Mouse (Mus musculus) testis, adult 2 months (tissue): ENCODE data around the gene BC025920. TPM values are rescaled to one million over a fixed set of nuclear protein-coding genes. Genes with fewer than 3 reads are reported as not detected.

Source experiments
- H3K27ac ChIP-seq: fragments of 200-500 bp; 2 replicates; pipeline ENCODE4 v1.5.1; 2012; ENCODE audit warnings: low read depth, low read length; ENCODE audit not compliant: control insufficient read depth, insufficient read depth
- H3K27me3 ChIP-seq: fragments of 200-500 bp; 2 replicates; pipeline ENCODE4 v1.6.1; 2012; ENCODE audit warnings: mild to moderate bottlenecking, low read length, moderate library complexity; ENCODE audit not compliant: control insufficient read depth, insufficient read depth
- H3K36me3 ChIP-seq: fragments of 200-500 bp; 2 replicates; pipeline ENCODE4 v1.6.1; 2012; ENCODE audit warnings: mild to moderate bottlenecking, low read length; ENCODE audit not compliant: control insufficient read depth, insufficient read depth
- H3K4me1 ChIP-seq: fragments of 200-500 bp; 2 replicates; pipeline ENCODE4 v1.6.1; 2012; ENCODE audit warnings: low read length; ENCODE audit not compliant: control insufficient read depth, insufficient read depth
- H3K4me3 ChIP-seq: fragments of 200-500 bp; 2 replicates; pipeline ENCODE4 v1.5.1; 2012; ENCODE audit warnings: low read depth, mild to moderate bottlenecking, low read length, moderate library complexity, mixed read lengths; ENCODE audit not compliant: control insufficient read depth
- CTCF ChIP-seq: fragments of 200-500 bp; IDR thresholded peaks from 2 replicates; pipeline ENCODE4 v1.5.1; 2012; ENCODE audit warnings: low read depth, mild to moderate bottlenecking, inconsistent platforms, low read length, moderate library complexity; ENCODE audit not compliant: control insufficient read depth, insufficient read depth, insufficient replicate concordance
- POLR2A ChIP-seq: fragments of 200-500 bp; IDR thresholded peaks from 2 replicates; pipeline ENCODE4 v1.6.1; 2012; ENCODE audit warnings: low read depth, mild to moderate bottlenecking, inconsistent platforms, low read length, moderate library complexity; ENCODE audit not compliant: control insufficient read depth
- polyA plus RNA-seq: library from polyadenylated mRNA; depleted of rRNA; stranded (reverse); fragments of >200 nt; gene quantifications from 2 replicates; pipeline ENCODE4 v1.2.3, GENCODE M21; 2012

Gene BC025920
- polyA plus RNA-seq, 1 experiment = 0.68 TPM

GRCm38 (mm10) chr10:81591846-81592245 is 14.2 kb upstream of the BC025920 start:
- Histone ChIP-seq H3K36me3 (no peaks in the 10 kb centered on the region), H3K4me1 (peaks cover 6% of the 10 kb centered on the region), H3K27me3 (no peaks in the 10 kb centered on the region), H3K27ac (no peak overlapping the region), H3K4me3 (no peak overlapping the region)
- TF ChIP-seq CTCF (no peak), POLR2A (no peak)

GRCm38 (mm10) chr10:81592631-81593030 is 13.4 kb upstream of the BC025920 start:
- Histone ChIP-seq H3K36me3 (no peaks in the 10 kb centered on the region), H3K4me1 (peaks cover 6% of the 10 kb centered on the region), H3K4me3 (no peak overlapping the region), H3K27me3 (no peaks in the 10 kb centered on the region), H3K27ac (no peak overlapping the region)
- TF ChIP-seq POLR2A (no peak), CTCF (no peak)

GRCm38 (mm10) chr10:81593223-81593622 is 12.8 kb upstream of the BC025920 start:
- no peak overlapping the region for H3K27ac ChIP-seq
- H3K36me3 ChIP-seq = no peaks in the 10 kb centered on the region
- no peaks in the 10 kb centered on the region for H3K27me3 ChIP-seq
- peaks cover 6% of the 10 kb centered on the region for H3K4me1 ChIP-seq
- TF ChIP-seq CTCF (no peak), POLR2A (no peak)
- H3K4me3 ChIP-seq = no peak overlapping the region

- no peak overlapping the region for H3K27ac ChIP-seq
- peaks cover 6% of the 10 kb centered on the region for H3K4me1 ChIP-seq
- no peaks in the 10 kb centered on the region for H3K27me3 ChIP-seq
- H3K4me3 ChIP-seq = no peak overlapping the region
- no peak for TF ChIP-seq CTCF
- no peak for TF ChIP-seq POLR2A
- H3K36me3 ChIP-seq = no peaks in the 10 kb centered on the region
Measured at GRCm38 (mm10) chr10:81593935-81594334, 12.1 kb upstream of the BC025920 start.

- H3K27ac ChIP-seq = no peak overlapping the region
- no peaks in the 10 kb centered on the region for H3K27me3 ChIP-seq
- H3K4me3 ChIP-seq = no peak overlapping the region
Measured at GRCm38 (mm10) chr10:81595599-81595998, 10.5 kb upstream of the BC025920 start.

GRCm38 (mm10) chr10:81596611-81597010 is 9.5 kb upstream of the BC025920 start:
- no peak overlapping the region for H3K27ac ChIP-seq

More at GRCm38 (mm10) chr10:81595599-81595998, 10.5 kb upstream of the BC025920 start:
- TF ChIP-seq POLR2A = no peak
- no peak for TF ChIP-seq CTCF
- Histone ChIP-seq H3K4me1 (peaks cover 10% of the 10 kb centered on the region), H3K36me3 (no peaks in the 10 kb centered on the region)

GRCm38 (mm10) chr10:81597137-81597950 is 8.7 kb upstream of the BC025920 start:
- no peaks in the 10 kb centered on the region for H3K36me3 ChIP-seq
- no peak for TF ChIP-seq CTCF
- TF ChIP-seq POLR2A = 0 out of 2 replicates have a peak, but pooled peaks have one; percentile 9
- no peaks in the 10 kb centered on the region for H3K27me3 ChIP-seq
- peaks cover 21% of the 10 kb centered on the region for H3K4me1 ChIP-seq
- H3K4me3 ChIP-seq = peak overlapping the region; percentile 37; the same call in 1 of the 2 replicates
- H3K27ac ChIP-seq = no peak overlapping the region

More at GRCm38 (mm10) chr10:81596611-81597010, 9.5 kb upstream of the BC025920 start:
- H3K4me3 ChIP-seq = no peak overlapping the region
- no peaks in the 10 kb centered on the region for H3K27me3 ChIP-seq
- peaks cover 20% of the 10 kb centered on the region for H3K4me1 ChIP-seq
- no peak for TF ChIP-seq CTCF
- TF ChIP-seq POLR2A = no peak
- H3K36me3 ChIP-seq = no peaks in the 10 kb centered on the region
